9 mouse cellular contexts compared by ENCODE assay signal in genomic region chr11:77385706-77386690, GRCm38 (mm10).
DNase-seq lines count a peak whose midpoint lies in the region; ATAC-seq and TF ChIP-seq lines count a peak whose summit lies in the region.
"Had no signal": no experiment of that assay in that cellular context is flagged by ENCODE, and none has a peak within 500 bp of the region (broad histone marks: within the 10 kb centered on the region; RNA-seq: fewer than 3 reads in every experiment).

No protein-coding gene starts in this region.

- H3K9ac ChIP-seq in kidney, embryonic 14.5 days (ENCODE audit: low read depth, low read length): no peak overlapping the region
- H3K9ac ChIP-seq in MEL (ENCODE audit: control insufficient read depth, low read depth, low read length, poor library complexity, severe bottlenecking): no peak overlapping the region
- no peak overlapping the region for H3K9ac ChIP-seq in liver, embryonic 15.5 days
- H3K9ac ChIP-seq: limb, embryonic 12.5 days had no signal

- no peaks in the 10 kb centered on the region for H3K9me3 ChIP-seq in kidney, embryonic 14.5 days (ENCODE audit: control insufficient read depth, low read length)
- H3K9me3 ChIP-seq in MEL (replicated peaks; ENCODE audit: insufficient read depth, low read length): no peaks in the 10 kb centered on the region
- H3K9me3 ChIP-seq in liver, embryonic 15.5 days (replicated peaks): no peaks in the 10 kb centered on the region
- H3K9me3 ChIP-seq: limb, embryonic 12.5 days had no signal

- no peaks in the 10 kb centered on the region for H3K4me1 ChIP-seq in kidney, embryonic 14.5 days (ENCODE audit: control insufficient read depth, insufficient read depth, low read length)
- peaks cover 10 to 18% of the 10 kb centered on the region in 2 experiments for H3K4me1 ChIP-seq in MEL (ENCODE audit: control insufficient read depth in 1 of 2, insufficient read depth in 2 of 2, low read length in 2 of 2)
- H3K4me1 ChIP-seq in liver, embryonic 15.5 days (replicated peaks): peaks cover 19% of the 10 kb centered on the region
- H3K4me1 ChIP-seq: limb, embryonic 12.5 days had no signal

- peak; percentile 17 to 21 for DNase-seq in kidney, adult 8-10 months
- DNase-seq in MEL (ENCODE audit: low read depth, low spot score) (peak; percentile 66), MN1 (ENCODE audit: low spot score) (no peak)
- DNase-seq in heart, adult 8-10 months (ENCODE audit: low spot score): peak; percentile 82
- DNase-seq in splenic B cell, adult 2 months (ENCODE audit: low read depth, low spot score): peak; percentile 81
- no peak for DNase-seq in c-Kit-positive CD71-positive TER-119-positive erythroid progenitor cells, embryonic 14.5 days (ENCODE audit: low spot score)

- no peak for ATAC-seq in kidney, embryonic 14.5 days (ENCODE audit: low FRiP score, low TSS enrichment)
- ATAC-seq in liver, embryonic 15.5 days (ENCODE audit: insufficient read depth): peak; percentile 51

- TF ChIP-seq POLR2A in MEL (IDR thresholded peaks at IDR 0.05; ENCODE audit: control insufficient read depth in 1 of 2, insufficient read depth in 1 of 2, low read depth in 1 of 2, low read length in 2 of 2, poor library complexity in 1 of 2): no peak

- H3K27me3 ChIP-seq in kidney, embryonic 14.5 days (ENCODE audit: control insufficient read depth, insufficient read depth, low read length): no peaks in the 10 kb centered on the region
- no peaks in the 10 kb centered on the region for H3K27me3 ChIP-seq in MEL (ENCODE audit: control insufficient read depth in 1 of 2, insufficient read depth in 2 of 2, low read length in 2 of 2)
- H3K27me3 ChIP-seq in liver, embryonic 15.5 days: no peaks in the 10 kb centered on the region
- no peaks in the 10 kb centered on the region for H3K27me3 ChIP-seq in splenic B cell, adult 2 months (ENCODE audit: control insufficient read depth, insufficient read depth, low read length, poor library complexity, severe bottlenecking)
- H3K27me3 ChIP-seq: limb, embryonic 12.5 days had no signal

- H3K4me3 ChIP-seq in kidney, embryonic 14.5 days (ENCODE audit: low read length): no peak overlapping the region
- peak overlapping the region in 1 of 2 experiments; percentile 9; a peak in 1 of 4 replicates for H3K4me3 ChIP-seq in MEL (ENCODE audit: control insufficient read depth in 1 of 2, insufficient read depth in 1 of 2, low read depth in 2 of 2, low read length in 2 of 2)
- H3K4me3 ChIP-seq in liver, embryonic 15.5 days (replicated peaks): no peak overlapping the region
- H3K4me3 ChIP-seq: limb, embryonic 12.5 days had no signal

- 61% methylated on average over 3 of the region's 3 CpGs for WGBS in kidney, embryonic 14.5 days
- whole genome bisulfite sequencing in liver, embryonic 15.5 days (ENCODE audit: insufficient replicate concordance): 16% methylated on average over 3 of the region's 3 CpGs

- no peak overlapping the region for H3K27ac ChIP-seq in kidney, embryonic 14.5 days (ENCODE audit: low read depth, low read length)
- peak overlapping the region; percentile 50 for H3K27ac ChIP-seq in MEL (ENCODE audit: control insufficient read depth, low read depth, low read length)
- H3K27ac ChIP-seq in liver, embryonic 15.5 days (replicated peaks): peak overlapping the region; percentile 73
- H3K27ac ChIP-seq: limb, embryonic 12.5 days had no signal

- no peaks in the 10 kb centered on the region for H3K79me2 ChIP-seq in MEL (ENCODE audit: control insufficient read depth, insufficient read depth, low read length, poor library complexity)

- no peaks in the 10 kb centered on the region for H3K36me3 ChIP-seq in kidney, embryonic 14.5 days (ENCODE audit: control insufficient read depth, insufficient read depth, low read length)
- H3K36me3 ChIP-seq in MEL (ENCODE audit: control insufficient read depth in 1 of 2, insufficient read depth in 2 of 2, low read length in 2 of 2): peaks cover 0 to 10% of the 10 kb centered on the region in 2 experiments; a peak in 2 of 4 replicates
- no peaks in the 10 kb centered on the region for H3K36me3 ChIP-seq in liver, embryonic 15.5 days (replicated peaks)
- no peaks in the 10 kb centered on the region for H3K36me3 ChIP-seq in splenic B cell, adult 2 months (ENCODE audit: control insufficient read depth, insufficient read depth, low read length, poor library complexity, severe bottlenecking)
- H3K36me3 ChIP-seq: limb, embryonic 12.5 days had no signal

- peak; percentile 18 to 37; a peak in 1 of 4 replicates for TF ChIP-seq EP300 in MEL (IDR thresholded peaks at IDR 0.05; ENCODE audit: low read depth in 1 of 2, low read length in 2 of 2)

- H3K4me2 ChIP-seq in kidney, embryonic 14.5 days (replicated peaks; ENCODE audit: low read depth, low read length): no peak overlapping the region
- no peak overlapping the region for H3K4me2 ChIP-seq in liver, embryonic 15.5 days
- H3K4me2 ChIP-seq: limb, embryonic 12.5 days had no signal

- TF ChIP-seq RAD21 in MEL (IDR thresholded peaks at IDR 0.05; ENCODE audit: low read depth, low read length): no peak

- no peak for TF ChIP-seq CTCF in MEL (IDR thresholded peaks at IDR 0.05 in 2 of 3, conservative IDR thresholded peaks at IDR 0.05 in 1 of 3; ENCODE audit: control insufficient read depth in 1 of 3, insufficient read depth in 1 of 3, low read depth in 2 of 3, low read length in 3 of 3, poor library complexity in 1 of 3, severe bottlenecking in 1 of 3)

TF ChIP-seq in MEL, 35 proteins besides CTCF, POLR2A, EP300 and RAD21:
- TF ChIP-seq SIN3A (IDR thresholded peaks at IDR 0.05; ENCODE audit: low read length): peak; percentile 71
- TF ChIP-seq MYC (IDR thresholded peaks at IDR 0.05; ENCODE audit: low read depth, low read length): peak; percentile 88
- TF ChIP-seq MYB (IDR thresholded peaks at IDR 0.05; ENCODE audit: low read depth, low read length): no peak
- TF ChIP-seq GABPA (IDR thresholded peaks at IDR 0.05; ENCODE audit: low read depth, low read length): no peak
- TF ChIP-seq POLR2AphosphoS5 (IDR thresholded peaks at IDR 0.05; ENCODE audit: borderline replicate concordance, low read depth, low read length): no peak
- TF ChIP-seq USF1 (IDR thresholded peaks at IDR 0.05; ENCODE audit: low read depth, low read length): no peak
- TF ChIP-seq GATA1 (IDR thresholded peaks at IDR 0.05; ENCODE audit: low read depth, low read length): no peak
- TF ChIP-seq ZNF384 (IDR thresholded peaks at IDR 0.05; ENCODE audit: low read depth, low read length): no peak
- TF ChIP-seq MAZ (IDR thresholded peaks at IDR 0.05; ENCODE audit: low read depth, low read length): no peak
- no peak for TF ChIP-seq ETS1 (IDR thresholded peaks at IDR 0.05; ENCODE audit: low read depth, low read length)
- TF ChIP-seq CHD1 (IDR thresholded peaks at IDR 0.05; ENCODE audit: low read depth, low read length): no peak
- no peak for TF ChIP-seq NELFE (IDR thresholded peaks at IDR 0.05; ENCODE audit: low read depth, low read length)
- no peak for TF ChIP-seq BHLHE40 (IDR thresholded peaks at IDR 0.05; ENCODE audit: borderline replicate concordance, low read depth, low read length)
- peak; percentile 72 for TF ChIP-seq MAX (IDR thresholded peaks at IDR 0.05; ENCODE audit: low read length)
- no peak for TF ChIP-seq HCFC1 (IDR thresholded peaks at IDR 0.05; ENCODE audit: low read depth, low read length)
- peak; percentile 62; the same call in 1 of the 2 replicates for TF ChIP-seq ELF1 (IDR thresholded peaks at IDR 0.05; ENCODE audit: low read depth, low read length)
- TF ChIP-seq RCOR1 (IDR thresholded peaks at IDR 0.05; ENCODE audit: low read depth, low read length): peak; percentile 85
- TF ChIP-seq MXI1 (IDR thresholded peaks at IDR 0.05; ENCODE audit: low read depth, low read length): peak; percentile 90
- TF ChIP-seq NRF1 (IDR thresholded peaks at IDR 0.05; ENCODE audit: insufficient read depth, low read depth, low read length, poor library complexity, severe bottlenecking): peak; percentile 65
- no peak for TF ChIP-seq JUND (IDR thresholded peaks at IDR 0.05; ENCODE audit: low read depth, low read length)
- TF ChIP-seq TBP (IDR thresholded peaks at IDR 0.05; ENCODE audit: low read depth, low read length): no peak
- TF ChIP-seq TAL1 (IDR thresholded peaks at IDR 0.05; ENCODE audit: low read length): no peak

Comparison
In these comparisons a context has a peak if more than half of its experiments do, and no peak if none do; other contexts are left out.
1. DNase-seq: peak in kidney, adult 8-10 months (2 of 2), MEL (single experiment), heart, adult 8-10 months (single experiment) and splenic B cell, adult 2 months (single experiment); none in MN1 (single experiment) and c-Kit-positive CD71-positive TER-119-positive erythroid progenitor cells, embryonic 14.5 days (single experiment).